Mouse (Mus musculus) bone marrow macrophage, adult 2 months (primary cell): Measurements from ENCODE around the gene Spats1. TPM values are rescaled to one million over a fixed set of nuclear protein-coding genes. Genes with fewer than 3 reads are reported as not detected.

ENCODE experiments used
- H3K27ac ChIP-seq: 2 replicates; pipeline ENCODE4 v1.5.1; 2012; ENCODE audit warnings: low read depth, low read length; ENCODE audit not compliant: insufficient read depth
- H3K4me1 ChIP-seq: 2 replicates; pipeline ENCODE4 v1.6.1; 2012; ENCODE audit warnings: low read length; ENCODE audit not compliant: control insufficient read depth, insufficient read depth
- H3K4me3 ChIP-seq: 2 replicates; pipeline ENCODE4 v1.5.1; 2012; ENCODE audit warnings: mild to moderate bottlenecking, low read length, moderate library complexity; ENCODE audit not compliant: insufficient read depth
- CTCF ChIP-seq: IDR thresholded peaks from 2 replicates; pipeline ENCODE4 v1.5.1; 2012; ENCODE audit warnings: low read depth, mild to moderate bottlenecking, low read length, moderate library complexity
- POLR2A ChIP-seq: IDR thresholded peaks from 2 replicates; pipeline ENCODE4 v1.6.1; 2012; ENCODE audit warnings: mild to moderate bottlenecking, low read depth, low read length, borderline replicate concordance
- polyA plus RNA-seq: library from polyadenylated mRNA; stranded (reverse); fragments of >200 nt; gene quantifications from 2 replicates; pipeline ENCODE4 v1.2.4, GENCODE M21; 2012; ENCODE audit not compliant: missing spikeins, insufficient read depth, insufficient read length

The Spats1 gene
- polyA plus RNA-seq, 1 experiment, result not detected

DNA sequence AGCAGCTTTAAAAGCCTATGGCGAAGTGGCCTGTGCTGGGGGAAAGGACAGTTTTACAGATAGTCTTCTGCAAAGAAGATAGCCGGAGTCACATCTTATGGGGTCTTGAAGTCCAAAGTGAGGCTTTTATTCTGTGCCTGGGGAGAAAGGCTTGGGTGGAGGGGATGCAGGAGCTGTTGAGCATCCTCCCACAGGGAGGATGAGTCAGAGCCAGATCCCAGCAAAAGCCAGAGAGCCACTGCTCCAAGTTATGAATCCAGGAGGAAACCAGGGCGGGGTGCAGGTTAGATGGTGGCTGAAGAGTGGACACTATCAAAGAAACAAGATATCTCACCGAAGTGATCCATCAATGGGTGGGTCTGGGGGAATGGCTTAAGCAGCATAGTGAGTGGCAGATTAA lies 36.5 kb upstream of the Spats1 start:
- Histone ChIP-seq H3K4me3 (no peak overlapping the region), H3K27ac (no peak overlapping the region), H3K4me1 (peaks cover 3% of the 10 kb centered on the region)
- TF ChIP-seq POLR2A (no peak), CTCF (no peak)

DNA sequence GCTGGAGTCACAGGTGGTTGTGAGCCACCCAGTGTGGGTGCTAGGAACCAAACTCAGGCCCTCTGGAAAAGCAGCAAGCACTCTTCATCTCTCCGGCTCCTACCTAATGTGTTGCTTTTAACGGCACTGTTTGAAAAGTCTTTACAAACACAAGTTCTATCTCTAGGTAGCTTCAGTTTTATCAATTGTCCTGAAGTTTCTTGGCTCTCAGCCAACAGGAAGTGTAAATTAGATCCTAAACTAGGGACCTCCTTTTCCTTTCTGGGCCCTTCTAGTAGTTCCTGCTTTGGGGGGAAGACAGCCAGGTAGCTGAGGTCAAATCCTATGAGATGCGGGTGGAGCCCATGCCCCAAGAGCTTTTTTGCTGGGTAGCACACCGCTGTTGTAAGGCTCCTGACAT lies 35.7 kb upstream of the Spats1 start:
- no peak overlapping the region for H3K27ac ChIP-seq
- TF ChIP-seq CTCF (no peak), POLR2A (no peak)
- H3K4me3 ChIP-seq, result no peak overlapping the region
- H3K4me1 ChIP-seq, result peaks cover 3% of the 10 kb centered on the region

DNA sequence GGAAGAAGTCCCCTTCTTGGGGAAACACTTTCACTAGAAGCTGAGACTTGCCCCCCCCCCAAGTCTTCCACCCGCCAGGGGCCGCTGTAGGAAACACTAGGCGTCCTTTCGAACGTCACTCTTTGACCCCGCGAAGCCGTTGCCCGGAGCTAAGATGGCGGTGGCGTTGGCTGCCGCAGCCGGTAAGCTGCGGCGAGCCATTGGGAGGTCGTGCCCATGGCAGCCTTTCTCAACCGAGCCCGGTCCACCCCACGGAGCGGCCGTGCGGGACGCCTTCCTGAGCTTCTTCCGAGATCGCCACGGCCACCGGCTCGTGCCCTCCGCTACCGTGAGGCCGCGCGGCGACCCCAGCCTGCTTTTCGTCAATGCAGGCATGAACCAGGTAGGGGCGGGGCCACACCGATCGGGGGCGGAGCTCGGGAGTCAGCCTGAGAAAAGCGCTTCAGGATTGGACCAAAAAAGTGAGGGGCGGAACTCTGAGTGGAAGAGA lies 31.5 kb upstream of the Spats1 start, which contains the start of gene Aars2:
TSS of gene Aars2 (plus strand) at position 142 of the 490 bp plus-strand sequence.
- H3K27ac ChIP-seq, result peak within 1 kb of the TSS; percentile 27
- TF ChIP-seq POLR2A (0 out of 2 replicates have a peak, but pooled peaks have one; percentile 23), CTCF (peak; percentile 37; the same call in 1 of the 2 replicates)
- H3K4me1 ChIP-seq, result peaks cover 9% of the 10 kb centered on the region
- H3K4me3 ChIP-seq, result peak within 1 kb of the TSS; percentile 79

- TF ChIP-seq POLR2A (no peak), CTCF (no peak)
- Histone ChIP-seq H3K4me3 (no peak overlapping the region), H3K4me1 (peaks cover 9% of the 10 kb centered on the region), H3K27ac (no peak overlapping the region)
Measured at GRCm38 (mm10) chr17:45505941-45506465, 30.8 kb upstream of the Spats1 start.

- peaks cover 9% of the 10 kb centered on the region for H3K4me1 ChIP-seq
- H3K27ac ChIP-seq, result no peak overlapping the region
- TF ChIP-seq CTCF (no peak), POLR2A (no peak)
- no peak overlapping the region for H3K4me3 ChIP-seq
Measured at GRCm38 (mm10) chr17:45503301-45503973, 28.2 kb upstream of the Spats1 start.

DNA sequence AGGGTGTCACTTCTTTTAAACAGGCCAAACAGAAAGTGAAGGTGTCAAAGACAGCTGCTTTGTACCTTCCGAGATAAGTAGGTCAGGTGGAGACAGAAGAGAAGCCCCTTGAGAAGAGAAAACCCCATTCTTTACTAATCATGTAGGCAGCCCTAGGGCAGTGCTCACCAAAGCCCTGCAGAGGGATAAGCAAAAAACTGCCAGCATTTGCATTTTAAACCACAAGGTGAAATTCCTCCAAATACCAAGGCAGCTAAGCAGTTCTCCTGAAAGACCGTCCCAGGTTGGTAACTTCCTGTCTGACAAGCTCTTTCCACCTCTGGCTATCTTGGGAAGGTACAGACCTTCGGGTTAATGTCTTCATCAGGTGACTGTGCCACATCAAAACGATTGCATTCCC lies 27.1 kb upstream of the Spats1 start:
- H3K27ac ChIP-seq, result no peak overlapping the region
- no peak for TF ChIP-seq CTCF
- H3K4me3 ChIP-seq, result no peak overlapping the region
- peaks cover 6% of the 10 kb centered on the region for H3K4me1 ChIP-seq

GRCm38 (mm10) chr17:45500981-45501380 lies 25.8 kb upstream of the Spats1 start:
- TF ChIP-seq CTCF (no peak), POLR2A (no peak)
- no peak overlapping the region for H3K27ac ChIP-seq
- peaks cover 5% of the 10 kb centered on the region for H3K4me1 ChIP-seq
- no peak overlapping the region for H3K4me3 ChIP-seq

- peaks cover 5% of the 10 kb centered on the region for H3K4me1 ChIP-seq
- no peak overlapping the region for H3K4me3 ChIP-seq
- TF ChIP-seq POLR2A (no peak), CTCF (no peak)
- H3K27ac ChIP-seq, result no peak overlapping the region
Measured at GRCm38 (mm10) chr17:45499516-45499915, 24.3 kb upstream of the Spats1 start.

- no peak overlapping the region for H3K4me3 ChIP-seq
- no peak for TF ChIP-seq CTCF
- TF ChIP-seq POLR2A, result no peak
- H3K27ac ChIP-seq, result no peak overlapping the region
- H3K4me1 ChIP-seq, result peaks cover 1% of the 10 kb centered on the region
Measured at GRCm38 (mm10) chr17:45498397-45498796, 23.2 kb upstream of the Spats1 start.

- Histone ChIP-seq H3K27ac (no peak overlapping the region), H3K4me1 (no peaks in the 10 kb centered on the region; the same call in 1 of the 2 replicates), H3K4me3 (no peak overlapping the region)
- no peak for TF ChIP-seq CTCF
- no peak for TF ChIP-seq POLR2A
Measured at GRCm38 (mm10) chr17:45495398-45495797, 20.2 kb upstream of the Spats1 start.
